22 mouse cellular contexts compared by ENCODE assay signal in the genomic region with DNA sequence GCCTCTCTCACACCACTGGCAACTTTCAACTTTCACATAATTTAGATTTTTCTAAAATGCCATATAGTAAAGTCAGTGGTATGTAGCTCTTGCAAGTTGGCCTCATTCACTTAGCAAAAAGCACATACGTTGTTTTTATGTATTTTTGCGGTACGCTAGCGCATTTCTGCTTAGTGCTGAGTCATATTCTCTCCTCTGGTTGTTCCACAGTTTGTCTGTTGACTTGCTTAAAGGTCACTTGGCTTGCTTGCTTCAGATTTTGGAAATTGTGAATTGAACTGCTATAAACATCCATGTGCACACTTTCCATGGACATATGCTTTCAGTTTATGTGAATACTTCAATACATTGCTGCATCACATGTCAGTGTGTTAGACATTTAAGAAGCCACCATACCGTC.
"Had no signal": no experiment of that assay in that cellular context is flagged by ENCODE, and none has a peak within 500 bp of the region (broad histone marks: within the 10 kb centered on the region; RNA-seq: fewer than 3 reads in every experiment).

No protein-coding gene starts in this region.

- DNase-seq: kidney, adult 18-20 months; kidney, adult 9 months; kidney, postnatal 14 days; kidney, postnatal 4 days; layer of hippocampus, adult 9-11 months; layer of hippocampus, postnatal 36 days; lung, adult 2 months; retina, postnatal 1 day; right cerebral cortex, postnatal 25 days; spleen, adult 18-20 months; thymus, adult 18-20 months; thymus, postnatal 36 days had no signal

- H3K4me3 ChIP-seq: left cerebral cortex, adult 2 months; liver, embryonic 12.5 days; liver, embryonic 15.5 days; midbrain, embryonic 12.5 days; midbrain, embryonic 15.5 days; neural tube, embryonic 12.5 days; neural tube, embryonic 15.5 days; stomach, embryonic 15.5 days had no signal

- H3K9me3 ChIP-seq: liver, embryonic 12.5 days; liver, embryonic 15.5 days; midbrain, embryonic 12.5 days; midbrain, embryonic 15.5 days; neural tube, embryonic 12.5 days; neural tube, embryonic 15.5 days; stomach, embryonic 15.5 days had no signal

- H3K27ac ChIP-seq: left cerebral cortex, adult 2 months; liver, embryonic 12.5 days; liver, embryonic 15.5 days; macrophage; midbrain, embryonic 12.5 days; midbrain, embryonic 15.5 days; neural tube, embryonic 12.5 days; neural tube, embryonic 15.5 days; stomach, embryonic 15.5 days had no signal

- H3K4me1 ChIP-seq: liver, embryonic 12.5 days; liver, embryonic 15.5 days; midbrain, embryonic 12.5 days; midbrain, embryonic 15.5 days; neural tube, embryonic 12.5 days; neural tube, embryonic 15.5 days; stomach, embryonic 15.5 days had no signal

- H3K9ac ChIP-seq: liver, embryonic 12.5 days; liver, embryonic 15.5 days; midbrain, embryonic 12.5 days; midbrain, embryonic 15.5 days; neural tube, embryonic 12.5 days; neural tube, embryonic 15.5 days; stomach, embryonic 15.5 days had no signal

- H3K4me2 ChIP-seq: liver, embryonic 12.5 days; liver, embryonic 15.5 days; midbrain, embryonic 12.5 days; midbrain, embryonic 15.5 days; neural tube, embryonic 12.5 days; neural tube, embryonic 15.5 days; stomach, embryonic 15.5 days had no signal

- ATAC-seq: liver, embryonic 12.5 days; lung, postnatal 0 days; midbrain, embryonic 15.5 days had no signal

- H3K27me3 ChIP-seq: liver, embryonic 12.5 days; liver, embryonic 15.5 days; midbrain, embryonic 12.5 days; midbrain, embryonic 15.5 days; neural tube, embryonic 12.5 days; neural tube, embryonic 15.5 days; stomach, embryonic 15.5 days had no signal
